Mouse (Mus musculus) naive thymus-derived CD4-positive, alpha-beta T cell, adult 5 months (primary cell): ENCODE results near the gene Fcgrt. TPM values are rescaled to one million over a fixed set of nuclear protein-coding genes. Genes with fewer than 3 reads are reported as not detected.

ENCODE experiments used
- polyA plus RNA-seq: library from polyadenylated mRNA; unstranded; fragments of 100-300 nt; shearing (Covaris generic); gene quantifications from one replicate; pipeline ENCODE4 v1.2.1, GENCODE M21; 2017

The Fcgrt gene
- polyA plus RNA-seq, result 6.2 TPM

DNA sequence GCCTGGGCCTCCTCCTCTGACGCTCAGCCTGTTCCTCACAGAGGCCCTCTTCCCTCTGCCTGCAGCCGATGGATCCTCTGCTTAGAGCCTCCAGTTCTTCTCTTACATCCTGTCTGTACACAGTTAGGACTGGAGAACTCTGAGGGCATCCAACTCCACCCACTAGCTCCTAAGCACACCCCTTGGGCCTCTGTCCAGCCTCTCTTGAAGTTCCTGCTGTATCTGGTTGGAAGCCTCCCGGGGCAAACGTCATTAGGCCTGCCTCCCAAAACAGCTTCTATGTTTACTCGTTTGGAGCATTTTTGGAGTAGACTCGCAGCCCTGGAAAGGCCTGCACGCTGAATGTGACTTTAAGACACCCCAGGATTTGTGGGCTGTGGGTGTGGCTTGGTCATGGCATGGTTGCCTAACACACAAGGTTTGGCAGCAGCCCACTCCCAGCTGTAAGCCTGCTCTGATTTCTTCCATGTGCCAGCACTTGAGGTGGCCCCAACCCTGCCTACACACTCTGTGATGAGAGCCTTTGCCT is at the start of gene Fcgrt:
TSS of gene Fcgrt (minus strand) at position 200 of the 529 bp plus-strand sequence.

DNA sequence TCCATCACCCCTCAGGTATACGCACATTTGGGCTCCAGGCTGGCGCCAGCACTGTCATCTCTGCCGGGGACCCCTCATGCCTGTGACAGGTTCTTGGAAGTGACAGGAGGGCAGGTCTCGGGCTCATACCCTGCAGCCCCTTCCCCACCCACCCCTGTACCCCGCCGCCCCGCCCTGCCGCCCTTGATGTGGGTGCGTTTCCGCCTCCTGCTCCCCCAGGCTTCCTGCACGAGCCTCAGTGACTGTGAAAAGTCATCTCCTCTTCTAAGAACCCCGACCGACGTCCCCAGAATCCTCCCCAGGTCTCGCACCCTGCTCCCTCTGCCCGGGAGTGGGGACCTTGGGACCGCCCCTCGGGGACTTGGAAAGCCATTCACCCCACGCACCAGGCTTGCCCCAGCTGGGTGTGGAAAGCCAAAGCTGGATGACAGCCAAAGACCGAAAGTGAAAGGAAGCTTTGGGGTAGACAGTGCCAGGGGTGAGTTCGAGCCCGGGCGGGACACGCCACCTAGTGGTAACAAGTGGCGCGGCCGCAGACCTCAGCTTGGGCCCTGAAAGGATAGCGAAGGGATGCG is 32.4 kb upstream of the Fcgrt start, which contains the start of the genes Gm45713 and Flt3l:
TSS of gene Gm45713 (minus strand) at position 239 of the 575 bp plus-strand sequence.
TSS of gene Flt3l (minus strand) at position 440 of the 575 bp plus-strand sequence.

DNA sequence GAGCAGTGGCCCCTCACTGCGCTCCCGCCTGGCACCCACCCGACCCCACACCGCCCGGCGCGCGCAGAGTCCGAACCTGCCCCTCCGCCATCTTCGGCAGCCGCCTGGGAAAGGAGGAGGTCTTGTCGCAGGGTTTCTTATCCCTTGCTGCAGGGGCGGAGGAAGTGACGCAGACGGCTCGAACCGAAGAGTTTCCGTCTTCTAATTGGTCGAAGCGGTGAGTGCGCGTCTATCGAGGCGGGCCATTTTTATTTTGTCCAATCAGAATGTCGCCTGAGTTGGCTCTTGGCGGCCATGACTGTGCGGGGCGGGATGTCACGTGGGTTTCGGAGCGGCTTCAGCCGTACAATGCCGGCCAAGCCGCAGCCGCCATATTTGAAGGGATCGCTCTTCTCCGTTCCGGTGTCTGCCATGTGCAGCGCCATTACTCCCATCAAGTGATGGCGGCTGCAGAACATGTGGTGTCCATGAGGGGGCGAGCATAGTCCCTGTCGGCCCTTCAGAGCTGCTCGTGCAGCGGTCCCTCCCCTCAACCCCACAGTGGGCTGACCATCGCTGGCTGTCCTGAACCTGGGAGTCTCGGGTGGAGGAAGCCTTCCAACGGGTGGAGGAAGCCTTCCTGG is 25.1 kb upstream of the Fcgrt start, which contains the start of gene Rpl13a:
TSS of gene Rpl13a (minus strand) at position 138 of the 623 bp plus-strand sequence.

DNA sequence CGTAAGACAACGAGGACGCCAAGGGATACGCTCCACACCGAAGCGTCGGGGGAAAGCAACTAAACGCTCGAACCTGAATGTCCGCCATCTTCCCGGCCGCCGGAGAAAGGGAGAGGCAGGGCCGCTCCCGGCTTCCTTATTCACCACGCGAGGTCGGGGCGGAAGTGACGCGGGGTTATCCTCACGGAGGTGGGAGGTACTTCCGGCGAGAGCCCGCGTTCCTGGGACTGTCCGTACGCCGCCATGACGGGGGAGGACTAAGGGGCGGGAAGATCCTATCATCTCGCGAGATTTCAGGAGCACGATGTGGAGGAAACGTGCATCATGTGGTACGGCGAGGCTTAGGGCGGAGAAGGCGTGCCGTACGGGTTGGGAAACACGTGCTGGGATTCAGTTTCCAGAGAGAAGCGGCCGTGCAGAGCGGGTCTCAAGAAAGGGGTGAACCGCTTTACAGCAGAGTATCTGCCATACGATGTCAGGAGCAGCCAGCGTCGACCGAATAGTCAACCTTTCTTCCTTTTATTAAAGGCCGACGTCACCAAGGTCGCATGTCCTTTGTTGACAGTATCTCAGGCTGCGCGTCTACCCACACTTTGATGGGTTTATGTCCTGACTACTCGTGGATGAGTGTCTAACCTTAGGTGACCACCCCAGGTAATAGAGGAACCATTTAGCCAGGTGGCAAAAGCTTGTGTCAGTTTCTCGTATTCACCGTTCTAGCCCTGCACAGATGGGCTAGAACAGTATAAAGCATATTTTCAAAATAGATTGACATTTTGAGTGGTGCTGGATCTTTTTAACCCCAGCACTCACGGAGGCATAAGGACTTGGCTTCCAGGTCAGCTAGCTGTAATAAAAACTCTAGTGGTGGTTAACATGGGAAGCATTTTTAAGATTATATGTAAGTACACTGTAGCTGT is 20.8 kb upstream of the Fcgrt start, which contains the start of gene Rps11:
TSS of gene Rps11 (minus strand) at position 216 of the 920 bp plus-strand sequence.

DNA sequence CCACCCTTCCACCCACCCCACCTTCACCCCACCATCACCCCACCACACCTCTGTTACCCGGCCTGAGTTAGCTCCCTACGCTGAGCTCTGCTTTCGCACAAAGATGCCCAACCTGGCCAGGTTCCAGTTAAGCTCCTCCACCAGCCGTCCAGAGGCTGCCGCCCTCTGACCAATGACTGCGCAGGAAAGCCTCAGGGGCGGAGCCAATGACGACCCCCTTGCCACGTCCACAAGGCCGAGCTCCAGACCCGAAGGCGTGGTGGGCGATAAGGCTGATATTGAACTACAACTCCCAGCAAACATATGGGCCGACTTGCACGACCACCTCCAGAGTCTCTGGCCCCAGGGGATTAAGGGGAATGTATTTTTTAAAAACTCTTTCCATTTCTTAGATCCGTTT is 11.6 kb downstream of the Fcgrt start, which contains the start of gene Rcn3:
TSS of gene Rcn3 (minus strand) at position 174 of the 400 bp plus-strand sequence.

DNA sequence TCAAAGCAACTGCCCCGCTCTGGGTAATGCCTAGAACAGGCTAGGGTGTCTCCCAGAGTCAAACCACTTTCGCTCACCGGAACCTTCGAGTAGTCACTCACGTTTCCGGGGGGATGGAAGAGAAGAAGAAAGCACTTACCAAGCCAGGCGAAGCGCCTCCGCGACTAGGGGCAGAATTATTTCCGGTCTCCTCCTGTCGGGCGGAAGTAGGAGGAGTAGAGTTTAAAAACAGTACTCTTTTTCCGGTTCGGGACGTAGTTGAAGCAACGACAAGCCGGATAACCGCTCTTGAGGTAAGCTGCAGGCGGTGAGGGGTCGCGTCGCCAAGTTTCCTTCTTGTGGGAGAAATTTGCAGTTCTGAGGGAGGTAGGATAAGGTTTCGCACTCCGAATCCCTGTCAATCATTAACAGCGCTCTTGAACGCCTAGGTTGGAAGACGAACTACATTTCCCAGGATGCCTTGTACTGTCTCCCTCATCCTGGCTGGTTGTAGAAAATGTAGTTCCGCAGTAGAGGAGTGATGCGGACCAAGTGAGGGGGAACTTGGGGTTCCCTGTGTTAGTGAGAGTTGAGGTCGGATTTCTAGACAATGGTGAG is 41.3 kb downstream of the Fcgrt start, which contains the start of the genes Nosip and Prrg2:
TSS of gene Nosip (plus strand) at position 191 of the 597 bp plus-strand sequence.
TSS of gene Prrg2 (minus strand) at position 439 of the 597 bp plus-strand sequence.

DNA sequence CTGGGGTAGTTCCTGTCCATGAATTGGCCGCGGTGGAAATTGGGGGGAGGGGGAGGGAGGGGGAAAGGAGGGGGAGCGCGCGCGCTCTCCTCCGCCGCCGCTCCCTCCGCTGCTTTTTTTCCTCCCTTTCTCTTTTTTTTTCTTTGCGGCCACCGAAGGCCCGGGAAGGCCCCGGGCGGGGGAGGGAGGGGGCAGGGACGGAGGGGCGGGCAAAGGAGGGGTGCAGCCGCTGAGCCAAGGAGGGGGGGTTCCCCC is 50.9 kb downstream of the Fcgrt start, which contains the start of gene Prr12:
TSS of gene Prr12 (minus strand) at position 20 of the 255 bp plus-strand sequence.

Other genes starting within 250 kb of the Fcgrt start
- 57.0 TPM for gene Pnkp, start 246.7 kb downstream of the Fcgrt start, polyA plus RNA-seq
- 40.0 TPM for gene Ptov1, start 234.1 kb downstream of the Fcgrt start, polyA plus RNA-seq
- gene Med25, start 211.1 kb downstream of the Fcgrt start, polyA plus RNA-seq, result 48.6 TPM
- 20.9 TPM for gene Fuz, start 207.8 kb downstream of the Fcgrt start, polyA plus RNA-seq
- 53.1 TPM for gene Ap2a1, start 174.4 kb downstream of the Fcgrt start, polyA plus RNA-seq
- not detected for gene Tsks, start 160.6 kb downstream of the Fcgrt start, polyA plus RNA-seq
- not detected for gene Cpt1c, start 129.0 kb downstream of the Fcgrt start, polyA plus RNA-seq
- 161 TPM for gene Prmt1, start 117.3 kb downstream of the Fcgrt start, polyA plus RNA-seq
- gene Irf3, start 106.2 kb downstream of the Fcgrt start, polyA plus RNA-seq, result 172 TPM
- 17.5 TPM for gene Bcl2l12, start 105.1 kb downstream of the Fcgrt start, polyA plus RNA-seq
- 27.3 TPM for gene Scaf1, start 87.5 kb downstream of the Fcgrt start, polyA plus RNA-seq
- gene Rras, start 85.9 kb downstream of the Fcgrt start, polyA plus RNA-seq, result 11.5 TPM
- gene Prr12, start 51.0 kb downstream of the Fcgrt start, polyA plus RNA-seq, result 2.2 TPM
- 104 TPM for gene Nosip, start 41.4 kb downstream of the Fcgrt start, polyA plus RNA-seq
- 1.7 TPM for gene Prrg2, start 41.2 kb downstream of the Fcgrt start, polyA plus RNA-seq
- gene Rcn3, start 11.6 kb downstream of the Fcgrt start, polyA plus RNA-seq, result 10.6 TPM
- gene Rps11, start 20.6 kb upstream of the Fcgrt start, polyA plus RNA-seq, result 2,728 TPM
- 3,371 TPM for gene Rpl13a, start 24.9 kb upstream of the Fcgrt start, polyA plus RNA-seq
- gene Gm45713, start 32.4 kb upstream of the Fcgrt start, polyA plus RNA-seq, result not detected
- gene Flt3l, start 32.6 kb upstream of the Fcgrt start, polyA plus RNA-seq, result 252 TPM
- 30.4 TPM for gene Pih1d1, start 50.5 kb upstream of the Fcgrt start, polyA plus RNA-seq
- gene Aldh16a1, start 50.7 kb upstream of the Fcgrt start, polyA plus RNA-seq, result 42.7 TPM
- 0.20 TPM for gene Slc17a7, start 60.1 kb upstream of the Fcgrt start, polyA plus RNA-seq
- not detected for gene Gfy, start 75.7 kb upstream of the Fcgrt start, polyA plus RNA-seq
- not detected for gene Pth2, start 77.1 kb upstream of the Fcgrt start, polyA plus RNA-seq
- not detected for gene Ccdc155, start 101.0 kb upstream of the Fcgrt start, polyA plus RNA-seq
- gene Dkkl1, start 108.3 kb upstream of the Fcgrt start, polyA plus RNA-seq, result 2.7 TPM
- 0.95 TPM for gene Tead2, start 111.9 kb upstream of the Fcgrt start, polyA plus RNA-seq
- gene Cd37, start 135.3 kb upstream of the Fcgrt start, polyA plus RNA-seq, result 402 TPM
- gene Slc6a16, start 137.2 kb upstream of the Fcgrt start, polyA plus RNA-seq, result not detected
- not detected for gene Slc6a21, start 173.7 kb upstream of the Fcgrt start, polyA plus RNA-seq
- gene Trpm4, start 229.9 kb upstream of the Fcgrt start, polyA plus RNA-seq, result 8.0 TPM
- gene Hrc, start 231.4 kb upstream of the Fcgrt start, polyA plus RNA-seq, result not detected